Mouse (Mus musculus): ENCODE results near the gene Gm17349.

DNA sequence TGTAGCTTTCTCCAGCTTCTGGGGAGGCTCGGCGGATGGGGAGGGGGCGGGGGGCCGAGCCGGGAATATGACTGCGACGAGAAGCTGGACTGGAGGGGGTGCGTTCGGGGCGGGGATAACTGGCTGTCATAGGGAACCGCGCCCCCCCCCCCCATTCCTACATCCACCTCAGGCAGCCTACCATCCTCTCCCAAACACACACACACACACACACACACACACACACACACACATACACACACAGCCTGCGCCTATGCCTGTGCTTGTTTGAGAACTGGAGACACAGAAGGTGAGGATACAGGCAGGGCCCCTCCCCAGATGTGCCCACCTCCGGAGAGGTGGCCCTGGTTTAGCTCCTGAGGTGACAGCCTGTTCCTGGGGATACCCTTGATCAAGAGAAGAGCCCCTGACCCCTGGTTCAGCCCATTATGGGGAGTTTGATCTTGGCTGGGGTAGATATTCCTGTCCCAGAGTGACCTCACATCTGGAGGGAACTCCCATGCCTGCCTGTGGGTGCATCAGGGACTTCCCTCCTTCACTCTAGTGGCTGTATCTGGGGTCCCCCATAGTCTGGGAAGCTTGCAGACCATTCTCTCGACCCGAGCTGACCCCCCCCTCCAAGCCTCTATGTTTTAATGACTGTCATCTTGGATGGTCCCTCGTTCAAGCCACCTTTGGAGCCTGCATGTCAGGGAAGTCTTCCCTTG lies 34.2 kb downstream of the Gm17349 start:
- TF ChIP-seq POLR2A (IDR thresholded peaks at IDR 0.05; ENCODE audit: control insufficient read depth, extremely low read depth, insufficient read depth, low read length, poor library complexity) (no peak), CTCF (IDR thresholded peaks at IDR 0.05; ENCODE audit: borderline replicate concordance, control insufficient read depth, extremely low read depth, insufficient read depth, low read length, poor library complexity) (no peak)
